Mouse (Mus musculus) neural tube, embryonic 15.5 days (tissue): ENCODE measurements around the gene Dennd1a. TPM values are rescaled to one million over a fixed set of nuclear protein-coding genes. Genes with fewer than 3 reads are reported as not detected.

Experiments
- ATAC-seq: fragments of 200-750 bp; cut with Nextera tagmentation; 2 replicates; pipeline ENCODE4 v1.8.0; 2017; ENCODE audit warnings: mild to moderate bottlenecking, moderate TSS enrichment, moderate library complexity; ENCODE audit not compliant: low FRiP score
- H3K27ac ChIP-seq: fragments of 300-500 bp; sonication (generic); replicated peaks from 2 replicates; pipeline ENCODE4 v1.5.1; 2015; ENCODE audit warnings: mild to moderate bottlenecking, inconsistent platforms
- H3K27me3 ChIP-seq: fragments of 300-500 bp; sonication (generic); replicated peaks from 2 replicates; pipeline ENCODE4 v1.6.1; 2015; ENCODE audit warnings: inconsistent platforms
- H3K36me3 ChIP-seq: fragments of 300-500 bp; sonication (generic); 2 replicates; pipeline ENCODE4 v1.6.1; 2015; ENCODE audit warnings: inconsistent platforms
- H3K4me1 ChIP-seq: fragments of 300-500 bp; sonication (generic); 2 replicates; pipeline ENCODE4 v1.6.1; 2015; ENCODE audit warnings: inconsistent platforms
- H3K4me2 ChIP-seq: fragments of 300-500 bp; sonication (generic); 2 replicates; pipeline ENCODE4 v1.6.1; 2015; ENCODE audit warnings: inconsistent platforms, mild to moderate bottlenecking, moderate library complexity
- H3K4me3 ChIP-seq: fragments of 300-500 bp; sonication (generic); replicated peaks from 2 replicates; pipeline ENCODE4 v1.5.1; 2015; ENCODE audit warnings: mild to moderate bottlenecking, inconsistent platforms
- H3K9ac ChIP-seq: fragments of 300-500 bp; sonication (generic); replicated peaks from 2 replicates; pipeline ENCODE4 v1.6.1; 2015; ENCODE audit warnings: mild to moderate bottlenecking, inconsistent platforms
- H3K9me3 ChIP-seq: fragments of 300-500 bp; sonication (generic); replicated peaks from 2 replicates; pipeline ENCODE4 v1.6.1; 2016; ENCODE audit warnings: inconsistent platforms
- WGBS: fragments of 180-500 bp; shearing (Covaris S2); methylation state at CpG from one replicate; pipeline ENCODE4 v1.1.7; 2015; ENCODE audit warnings: mixed read lengths; 5-methylcytosine and 5-hydroxymethylcytosine counted together
- polyA plus RNA-seq: library from polyadenylated mRNA; unstranded; fragments of >200 nt; fragmentation: Nextera tagmentation; extraction: Ambion mirVana; gene quantifications from 2 replicates; pipeline ENCODE4 v1.2.1, GENCODE M21; 2015

The Dennd1a gene
- polyA plus RNA-seq, 1 experiment from 2014 or later: 17.0 TPM

DNA sequence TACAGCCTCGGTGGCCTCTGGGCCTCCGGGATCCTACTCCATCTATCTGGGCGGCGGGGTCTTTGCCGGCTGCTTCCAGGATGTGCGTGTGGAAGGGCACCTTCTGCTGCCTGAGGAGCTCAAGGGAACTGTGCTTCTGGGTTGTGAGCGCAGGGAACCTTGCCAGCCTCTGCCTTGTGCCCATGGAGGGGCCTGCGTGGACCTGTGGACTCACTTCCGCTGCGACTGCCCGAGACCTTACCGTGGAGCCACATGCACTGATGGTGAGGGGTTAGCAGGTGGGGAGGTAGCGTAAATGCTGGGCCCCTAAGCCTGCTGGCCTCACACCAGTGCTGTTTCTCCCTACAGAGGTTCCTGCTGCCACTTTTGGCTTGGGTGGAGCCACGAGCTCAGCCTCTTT, 496.5 kb downstream of the Dennd1a start:
- no peaks in the 10 kb centered on the region for H3K9me3 ChIP-seq
- WGBS: 91% methylated on average over 14 of the region's 14 CpGs
- H3K36me3 ChIP-seq: no peaks in the 10 kb centered on the region
- no peak overlapping the region for H3K27ac ChIP-seq
- H3K27me3 ChIP-seq: peaks cover 3% of the 10 kb centered on the region; the same call in 1 of the 2 replicates
- H3K4me3 ChIP-seq: no peak overlapping the region
- no peak overlapping the region for H3K9ac ChIP-seq
- 0 out of 2 replicates have a peak, but pooled peaks cover 5% of the 10 kb centered on the region for H3K4me1 ChIP-seq
- no peak overlapping the region for H3K4me2 ChIP-seq
- no peak for ATAC-seq

DNA sequence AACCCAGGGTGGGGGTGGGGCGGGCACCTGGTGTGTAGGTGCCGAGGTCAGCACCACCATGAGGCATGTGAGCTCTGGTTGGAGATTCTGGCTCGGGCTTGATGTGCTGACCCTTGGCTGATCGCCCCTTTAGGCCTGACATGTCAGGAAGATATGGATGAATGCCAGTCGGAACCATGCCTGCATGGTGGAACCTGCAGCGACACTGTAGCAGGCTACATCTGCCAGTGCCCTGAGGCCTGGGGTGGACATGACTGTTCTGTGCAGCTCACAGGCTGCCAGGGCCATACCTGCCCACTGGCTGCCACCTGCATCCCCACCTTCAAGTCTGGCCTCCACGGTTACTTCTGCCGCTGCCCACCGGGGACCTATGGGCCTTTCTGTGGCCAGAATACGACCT, 497.2 kb downstream of the Dennd1a start:
- Histone ChIP-seq H3K9me3 (no peaks in the 10 kb centered on the region), H3K9ac (no peak overlapping the region), H3K4me1 (0 out of 2 replicates have a peak, but pooled peaks cover 5% of the 10 kb centered on the region), H3K27me3 (peaks cover 3% of the 10 kb centered on the region; the same call in 1 of the 2 replicates), H3K4me3 (no peak overlapping the region), H3K4me2 (no peak overlapping the region), H3K36me3 (no peaks in the 10 kb centered on the region), H3K27ac (no peak overlapping the region)
- no peak for ATAC-seq
- WGBS: 88% methylated on average over 10 of the region's 10 CpGs

DNA sequence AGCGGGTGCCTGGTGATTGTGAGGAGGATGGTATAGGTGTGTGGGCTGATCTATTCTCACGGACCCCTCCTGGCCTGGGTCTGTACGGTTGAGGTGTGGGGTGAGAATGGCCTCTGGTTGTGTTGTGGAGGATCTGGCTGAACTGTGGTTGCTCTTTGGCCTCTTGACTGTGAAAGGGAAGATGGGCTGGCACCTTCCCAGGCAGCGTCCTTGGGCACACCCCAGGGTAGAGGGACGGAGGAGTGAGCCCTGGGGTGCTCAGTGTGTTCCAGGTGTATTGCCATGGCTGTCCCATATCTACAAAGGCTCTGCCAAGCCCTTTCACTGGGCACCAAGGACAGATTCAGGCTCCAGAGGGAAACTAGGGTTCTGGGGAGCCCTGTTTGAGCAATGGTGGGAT, 498.2 kb downstream of the Dennd1a start:
- Histone ChIP-seq H3K9me3 (no peaks in the 10 kb centered on the region), H3K4me2 (no peak overlapping the region), H3K9ac (no peak overlapping the region), H3K4me3 (no peak overlapping the region), H3K36me3 (no peaks in the 10 kb centered on the region), H3K27ac (no peak overlapping the region), H3K27me3 (peaks cover 3% of the 10 kb centered on the region; the same call in 1 of the 2 replicates), H3K4me1 (0 out of 2 replicates have a peak, but pooled peaks cover 5% of the 10 kb centered on the region)
- WGBS: 96% methylated on average over 5 of the region's 5 CpGs
- ATAC-seq: no peak

DNA sequence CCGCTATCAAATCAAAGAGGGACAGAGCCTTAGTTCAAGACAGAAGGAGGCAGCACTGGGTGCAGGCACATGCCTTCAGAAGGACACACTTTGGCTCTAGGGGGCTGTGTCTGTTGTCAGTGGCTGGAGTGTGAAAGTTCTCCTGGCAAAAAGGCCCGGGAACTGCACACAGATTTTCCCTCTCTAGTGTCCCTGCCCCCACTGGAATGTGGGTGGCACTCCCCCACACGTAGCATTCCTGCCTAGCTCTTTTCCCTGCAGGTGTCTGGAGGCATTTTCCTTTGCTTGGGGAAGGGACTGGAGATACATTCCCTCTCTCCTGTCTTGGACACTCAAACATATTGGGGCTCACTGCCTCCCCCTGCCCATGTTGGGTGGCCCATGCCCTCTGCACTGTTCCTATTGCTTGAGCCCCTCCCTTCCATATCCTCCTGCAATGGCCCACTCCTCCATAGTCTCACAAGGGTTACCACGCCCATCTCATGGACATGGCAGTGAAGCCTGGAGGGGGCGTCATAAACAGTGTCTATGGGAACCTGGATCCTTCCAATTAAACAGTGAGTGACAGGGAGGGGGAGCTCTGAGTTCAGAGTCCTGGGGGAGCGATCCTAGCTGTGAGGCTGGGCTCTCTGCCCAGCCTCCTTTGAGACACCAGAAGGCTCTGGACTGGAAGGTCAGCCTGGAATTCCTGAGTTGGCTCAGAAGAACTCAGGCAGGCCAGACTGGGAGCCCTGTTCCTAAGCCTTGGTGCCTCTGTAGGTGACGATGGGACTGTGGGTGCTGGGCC, 498.8 kb downstream of the Dennd1a start:
- Histone ChIP-seq H3K4me3 (no peak overlapping the region), H3K27me3 (no peaks in the 10 kb centered on the region), H3K36me3 (no peaks in the 10 kb centered on the region), H3K9ac (no peak overlapping the region), H3K4me2 (no peak overlapping the region), H3K27ac (peak overlapping the region; percentile 28; the same call in 1 of the 2 replicates), H3K9me3 (no peaks in the 10 kb centered on the region), H3K4me1 (0 out of 2 replicates have a peak, but pooled peaks cover 5% of the 10 kb centered on the region)
- WGBS: 64% methylated on average over 7 of the region's 7 CpGs
- 0 out of 2 replicates have a peak, but pooled peaks have one; percentile 20 for ATAC-seq

DNA sequence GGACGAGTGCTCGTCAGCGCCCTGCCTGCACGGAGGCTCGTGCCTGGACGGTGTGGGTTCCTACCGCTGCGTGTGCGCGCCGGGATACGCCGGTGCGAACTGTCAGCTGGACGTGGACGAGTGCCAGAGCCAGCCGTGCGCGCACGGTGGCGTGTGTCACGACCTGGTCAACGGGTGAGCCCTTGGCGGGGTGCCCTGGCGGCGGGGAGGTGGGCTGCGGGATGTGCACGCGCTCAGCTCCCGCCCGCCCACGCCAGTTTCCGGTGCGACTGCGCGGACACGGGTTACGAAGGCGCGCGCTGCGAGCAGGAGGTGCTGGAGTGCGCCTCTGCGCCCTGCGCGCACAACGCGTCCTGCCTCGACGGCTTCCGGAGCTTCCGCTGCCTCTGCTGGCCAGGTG, 500.7 kb downstream of the Dennd1a start:
- ATAC-seq: no peak
- H3K27ac ChIP-seq: no peak overlapping the region
- H3K4me2 ChIP-seq: peak overlapping the region; percentile 47
- H3K4me1 ChIP-seq: peaks cover 11% of the 10 kb centered on the region; the same call in 1 of the 2 replicates
- no peak overlapping the region for H3K9ac ChIP-seq
- no peaks in the 10 kb centered on the region for H3K36me3 ChIP-seq
- 52% methylated on average over 52 of the region's 52 CpGs for WGBS
- H3K9me3 ChIP-seq: no peaks in the 10 kb centered on the region
- H3K27me3 ChIP-seq: no peaks in the 10 kb centered on the region
- H3K4me3 ChIP-seq: peak overlapping the region; percentile 29

DNA sequence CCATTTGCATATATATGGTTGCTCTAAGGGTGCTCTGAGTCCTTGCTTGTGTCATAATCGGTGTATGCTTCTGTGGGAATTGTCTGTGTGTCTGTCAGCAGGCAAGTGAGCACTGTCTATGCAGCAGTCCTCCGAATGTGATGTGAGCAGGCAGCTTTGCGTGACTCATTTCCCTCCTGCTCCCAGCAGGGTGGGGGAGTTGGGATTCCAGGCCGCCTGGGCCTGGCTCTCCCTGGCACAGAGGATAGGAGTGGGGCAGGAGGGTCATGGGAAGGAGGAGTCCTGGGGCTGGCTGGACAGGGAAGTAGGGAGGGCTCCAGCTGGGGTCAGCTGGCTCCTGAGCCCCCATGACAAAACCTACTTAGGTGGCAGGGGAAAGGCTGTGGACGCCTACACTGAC, 502.7 kb downstream of the Dennd1a start:
- Histone ChIP-seq H3K36me3 (no peaks in the 10 kb centered on the region), H3K4me2 (no peak overlapping the region), H3K9me3 (no peaks in the 10 kb centered on the region), H3K27me3 (no peaks in the 10 kb centered on the region), H3K27ac (no peak overlapping the region), H3K4me3 (no peak overlapping the region), H3K4me1 (peaks cover 29% of the 10 kb centered on the region), H3K9ac (no peak overlapping the region)
- ATAC-seq: no peak
- 73% methylated on average over 5 of the region's 5 CpGs for WGBS

DNA sequence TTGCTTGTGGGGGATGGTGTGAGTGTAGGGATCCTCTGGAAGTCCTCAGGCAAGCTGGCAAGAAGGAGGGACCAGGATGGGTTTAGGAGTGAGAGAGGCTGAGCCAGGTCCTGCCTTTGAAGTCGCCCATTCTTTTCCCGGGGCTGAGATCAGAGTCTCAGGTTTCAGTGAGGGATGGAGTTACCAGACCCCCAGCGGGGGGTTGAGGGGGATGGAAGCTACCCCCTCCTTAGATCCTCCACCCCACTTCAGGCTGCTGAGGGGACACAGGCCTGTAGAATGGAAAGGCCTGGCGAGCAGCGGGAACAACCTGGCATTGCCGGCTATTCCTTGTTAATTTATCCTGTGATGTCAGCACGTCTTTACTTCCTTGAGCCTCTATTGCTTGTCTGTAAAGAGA, 505.2 kb downstream of the Dennd1a start:
- Histone ChIP-seq H3K36me3 (no peaks in the 10 kb centered on the region), H3K9ac (no peak overlapping the region), H3K4me1 (peaks cover 38% of the 10 kb centered on the region), H3K4me3 (no peak overlapping the region), H3K27me3 (peaks cover 6% of the 10 kb centered on the region; the same call in 1 of the 2 replicates), H3K9me3 (no peaks in the 10 kb centered on the region), H3K27ac (no peak overlapping the region), H3K4me2 (no peak overlapping the region)
- 26% methylated on average over 7 of the region's 7 CpGs for WGBS
- ATAC-seq: no peak

DNA sequence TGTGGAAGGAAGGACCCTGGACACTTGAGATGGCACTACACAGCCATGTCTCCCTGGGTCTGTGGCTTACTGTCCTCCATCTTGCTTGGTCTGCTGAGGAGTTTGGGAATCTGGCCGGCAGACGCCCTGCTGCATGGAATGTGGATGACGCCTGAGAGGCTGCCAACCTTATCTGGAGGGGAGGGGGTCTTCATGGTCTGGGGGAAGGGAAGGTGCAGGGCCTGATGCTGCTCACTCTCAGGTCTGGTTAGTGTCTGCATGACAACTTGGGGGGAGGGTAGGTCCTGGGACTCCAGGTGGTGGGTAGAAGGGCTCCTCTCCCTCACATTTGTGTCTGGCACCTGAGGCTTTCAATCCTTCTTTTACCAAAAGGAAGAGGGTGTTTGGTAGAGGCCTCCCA, 505.8 kb downstream of the Dennd1a start:
- no peak overlapping the region for H3K4me3 ChIP-seq
- WGBS: 33% methylated on average over 3 of the region's 3 CpGs
- H3K27me3 ChIP-seq: peaks cover 8% of the 10 kb centered on the region; the same call in 1 of the 2 replicates
- H3K9ac ChIP-seq: no peak overlapping the region
- H3K36me3 ChIP-seq: no peaks in the 10 kb centered on the region
- peaks cover 44% of the 10 kb centered on the region for H3K4me1 ChIP-seq
- no peaks in the 10 kb centered on the region for H3K9me3 ChIP-seq
- H3K4me2 ChIP-seq: no peak overlapping the region
- no peak overlapping the region for H3K27ac ChIP-seq
- no peak for ATAC-seq

DNA sequence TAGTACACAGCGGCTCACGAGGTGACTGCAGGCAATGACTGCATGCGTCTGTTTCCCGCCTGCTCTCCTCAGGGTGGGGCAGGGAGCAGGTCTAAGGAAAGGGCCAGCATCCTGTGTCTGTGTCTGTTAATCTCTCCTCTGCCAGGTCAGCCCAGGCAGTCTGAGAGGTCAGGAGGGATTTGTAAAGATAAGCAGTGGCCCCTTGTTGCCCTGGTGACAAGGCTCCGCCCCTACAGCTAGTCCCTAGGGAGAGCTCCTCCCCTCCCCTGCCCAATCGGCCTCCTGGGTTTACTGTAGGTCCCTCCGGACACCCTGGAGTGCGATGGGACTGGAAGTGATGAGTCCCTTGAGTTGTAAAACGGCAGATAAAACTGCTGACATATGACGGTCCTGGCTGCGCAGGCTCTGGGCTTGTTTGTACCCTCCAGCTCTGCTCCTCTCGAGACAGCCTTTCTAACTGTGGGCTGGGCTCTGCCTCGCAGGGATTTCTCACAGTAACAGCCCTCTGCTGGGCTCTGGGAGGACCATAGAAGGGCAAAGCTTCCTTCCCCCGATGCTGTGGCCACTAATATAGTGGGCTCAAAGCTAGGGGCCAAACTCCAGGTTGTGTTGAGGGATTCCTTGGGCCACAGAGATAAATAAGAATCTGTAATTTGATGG, 506.8 kb downstream of the Dennd1a start:
- Histone ChIP-seq H3K4me2 (peak overlapping the region; percentile 50), H3K9me3 (no peaks in the 10 kb centered on the region), H3K4me1 (peaks cover 53% of the 10 kb centered on the region), H3K9ac (no peak overlapping the region), H3K27me3 (peaks cover 8% of the 10 kb centered on the region; the same call in 1 of the 2 replicates), H3K4me3 (peak overlapping the region; percentile 21), H3K27ac (0 out of 2 replicates have a peak overlapping the region, but pooled peaks have one; percentile 15), H3K36me3 (no peaks in the 10 kb centered on the region)
- peak; percentile 22 for ATAC-seq
- WGBS: under 1% methylated on average over 14 of the region's 14 CpGs

DNA sequence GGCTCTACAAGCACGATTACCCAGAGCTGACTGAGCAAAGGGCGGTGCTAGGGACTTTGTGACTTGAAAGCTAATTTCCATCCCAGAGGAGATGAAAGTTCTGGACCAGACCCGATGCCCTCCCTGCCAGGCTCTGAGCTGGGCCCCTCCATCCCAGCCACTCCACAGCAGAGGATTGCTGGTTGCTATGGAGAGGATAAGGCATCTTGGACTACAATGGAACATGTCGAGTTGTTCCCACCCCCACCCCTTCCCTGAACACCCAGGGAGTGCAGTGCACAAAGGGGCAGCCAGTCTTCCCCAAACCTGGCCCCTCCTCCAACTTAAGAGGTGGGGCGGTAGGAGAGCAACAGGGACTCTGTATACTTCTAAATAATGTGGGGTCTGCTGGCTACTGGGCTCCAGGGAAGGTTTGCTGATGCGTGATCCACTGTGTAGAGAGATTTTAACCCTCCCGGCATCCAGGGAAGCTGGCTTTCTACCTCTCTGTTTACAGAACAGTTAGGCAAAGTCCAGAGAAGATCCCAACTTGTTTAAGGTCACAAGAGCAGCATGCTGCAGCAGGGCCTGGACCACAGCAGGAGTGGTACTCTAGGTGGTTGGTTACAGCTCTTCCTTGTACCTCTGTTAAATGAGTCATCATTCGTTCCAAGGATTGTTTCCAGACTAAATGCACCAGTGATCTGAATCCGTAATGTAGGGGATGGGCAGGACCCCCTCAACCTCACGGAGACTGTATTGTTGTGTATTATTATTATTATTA, 509.1 kb downstream of the Dennd1a start:
- H3K27ac ChIP-seq: peak overlapping the region; percentile 71; the same call in 1 of the 2 replicates
- no peak overlapping the region for H3K4me3 ChIP-seq
- H3K4me1 ChIP-seq: peaks cover 58% of the 10 kb centered on the region
- ATAC-seq: peak; percentile 53
- H3K4me2 ChIP-seq: peak overlapping the region; percentile 49
- WGBS: 18% methylated on average over 10 of the region's 10 CpGs
- H3K9ac ChIP-seq: no peak overlapping the region
- peaks cover 8% of the 10 kb centered on the region; the same call in 1 of the 2 replicates for H3K27me3 ChIP-seq
- H3K9me3 ChIP-seq: no peaks in the 10 kb centered on the region
- no peaks in the 10 kb centered on the region for H3K36me3 ChIP-seq
